Mouse (Mus musculus) retina, adult 2 months (tissue): ENCODE measurements at regions not wholly inside any gene's neighbourhood (a gene's known extent, or its start where the extent isn't known, plus 50 kb on each side); places are given as distances from the start of the nearest gene placed in this dataset.

Source experiments
- DNase-seq: peaks from one replicate; pipeline ENCODE4 v3.0.0-alpha.2; 2012; ENCODE audit warnings: low read depth, low spot score

DNA sequence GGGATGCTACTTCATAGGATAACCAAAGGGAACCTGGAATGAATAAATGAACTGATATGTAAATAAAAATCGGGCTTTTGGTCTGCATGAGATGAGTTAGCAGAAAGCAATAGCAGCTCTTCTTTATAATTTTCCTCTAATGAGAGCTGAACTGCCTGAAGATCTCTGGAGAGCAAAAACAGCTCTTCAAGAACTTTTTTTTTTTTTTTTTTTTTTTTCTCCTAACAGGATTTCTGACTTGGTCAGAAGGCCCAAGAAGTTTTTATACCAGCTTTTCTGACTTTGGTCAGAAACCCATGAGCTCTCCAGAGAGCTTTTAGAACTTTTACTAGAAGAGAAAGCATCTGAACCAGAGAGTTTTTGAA, 79.6 kb upstream of the Ptprk start:
- no peak for DNase-seq

DNA sequence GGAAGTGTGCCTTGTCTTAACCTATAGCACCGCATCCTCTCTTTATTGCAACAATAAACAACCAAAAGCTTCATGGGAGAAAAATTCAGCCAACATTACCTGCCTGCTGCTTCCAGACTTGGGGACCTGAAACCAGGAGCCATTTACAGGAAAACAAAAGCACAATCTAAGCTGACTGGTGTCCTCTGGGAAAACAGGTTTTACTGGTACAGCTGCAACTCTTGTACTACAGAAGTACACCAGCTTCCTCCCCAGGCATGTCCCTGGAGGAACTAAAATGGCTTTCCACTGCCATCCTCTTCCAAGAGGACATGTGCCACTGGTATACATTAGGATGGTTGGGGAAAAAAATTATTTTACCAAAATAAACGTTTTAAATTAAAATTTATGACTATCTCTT, 63.9 kb upstream of the Ptprk start:
- no peak for DNase-seq

GRCm38 (mm10) chr10:28012135-28012534, 62.5 kb upstream of the Ptprk start:
- no peak for DNase-seq

GRCm38 (mm10) chr10:28013401-28013800, 61.2 kb upstream of the Ptprk start:
- DNase-seq, result no peak

DNA sequence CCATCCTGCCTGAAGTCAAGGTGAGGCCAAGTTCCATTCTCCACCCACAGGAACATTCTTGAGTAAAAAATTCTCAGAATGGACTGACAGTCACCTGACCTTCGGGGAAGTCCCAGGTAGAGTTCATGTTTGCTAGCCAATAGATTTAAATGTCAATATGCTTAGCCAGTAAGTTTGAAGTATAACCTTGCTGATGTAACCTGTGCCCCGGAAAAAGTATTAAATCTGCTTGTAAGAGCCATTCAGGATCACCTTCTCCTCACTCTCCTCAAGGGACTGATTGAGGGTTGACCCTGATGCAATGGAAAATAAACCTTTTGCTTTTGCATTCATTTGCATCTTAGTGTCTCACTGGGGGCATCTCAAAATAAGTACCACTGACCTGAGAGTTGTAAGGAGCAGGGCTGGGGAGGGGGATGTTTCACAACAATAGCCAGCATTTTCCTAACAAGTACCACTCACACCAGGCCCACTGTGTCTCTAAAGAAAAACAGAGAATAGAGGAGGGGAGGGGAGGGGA, 60.3 kb upstream of the Ptprk start:
- no peak for DNase-seq
